Mouse (Mus musculus) kidney, embryonic 14.5 days (tissue): Measurements from ENCODE around the gene Rasl12. TPM values are rescaled to one million over a fixed set of nuclear protein-coding genes. Genes with fewer than 3 reads are reported as not detected.

Experiments used
- ATAC-seq: fragments of 200-750 bp; cut with Nextera tagmentation; 2 replicates; pipeline ENCODE4 v1.8.0; 2017; ENCODE audit warnings: moderate number of reproducible peaks, mild to moderate bottlenecking, moderate TSS enrichment, moderate library complexity; ENCODE audit not compliant: low FRiP score, low TSS enrichment
- H3K27ac ChIP-seq: fragments of 300-500 bp; sonication (generic); 2 replicates; pipeline ENCODE4 v1.5.1; 2014; ENCODE audit warnings: low read depth, mild to moderate bottlenecking, low read length, moderate library complexity, mixed read lengths
- H3K27me3 ChIP-seq: fragments of 300-500 bp; sonication (generic); 2 replicates; pipeline ENCODE4 v1.6.1; 2014; ENCODE audit warnings: mild to moderate bottlenecking, low read length; ENCODE audit not compliant: control insufficient read depth, insufficient read depth
- H3K36me3 ChIP-seq: fragments of 300-500 bp; sonication (generic); 2 replicates; pipeline ENCODE4 v1.6.1; 2014; ENCODE audit warnings: low read length, mixed read lengths; ENCODE audit not compliant: control insufficient read depth, insufficient read depth
- H3K4me1 ChIP-seq: fragments of 300-500 bp; sonication (generic); 2 replicates; pipeline ENCODE4 v1.6.1; 2014; ENCODE audit warnings: low read length, mixed read lengths; ENCODE audit not compliant: control insufficient read depth, insufficient read depth
- H3K4me2 ChIP-seq: fragments of 300-500 bp; sonication (generic); replicated peaks from 2 replicates; pipeline ENCODE4 v1.6.1; 2014; ENCODE audit warnings: low read depth, mild to moderate bottlenecking, low read length
- H3K4me3 ChIP-seq: fragments of 300-500 bp; sonication (generic); 2 replicates; pipeline ENCODE4 v1.5.1; 2014; ENCODE audit warnings: mild to moderate bottlenecking, low read length
- H3K9ac ChIP-seq: fragments of 300-500 bp; sonication (generic); 2 replicates; pipeline ENCODE4 v1.6.1; 2014; ENCODE audit warnings: low read depth, mild to moderate bottlenecking, low read length, moderate library complexity
- H3K9me3 ChIP-seq: fragments of 300-500 bp; sonication (generic); 2 replicates; pipeline ENCODE4 v1.6.1; 2016; ENCODE audit warnings: low read length; ENCODE audit not compliant: control insufficient read depth
- WGBS: fragments of 180-500 bp; shearing (Covaris S2); extraction: QIAGEN DNeasy Blood & Tissue Kit; methylation state at CpG from one replicate; pipeline ENCODE4 v1.1.7; 2014; 5-methylcytosine and 5-hydroxymethylcytosine counted together
- polyA plus RNA-seq: library from polyadenylated mRNA; unstranded; fragments of >200 nt; fragmentation: Nextera tagmentation; extraction: Ambion mirVana; gene quantifications from 2 replicates; pipeline ENCODE4 v1.2.1, GENCODE M21; 2014

Gene Rasl12
- polyA plus RNA-seq = 8.2 and 11.7 TPM in 2 replicates

DNA sequence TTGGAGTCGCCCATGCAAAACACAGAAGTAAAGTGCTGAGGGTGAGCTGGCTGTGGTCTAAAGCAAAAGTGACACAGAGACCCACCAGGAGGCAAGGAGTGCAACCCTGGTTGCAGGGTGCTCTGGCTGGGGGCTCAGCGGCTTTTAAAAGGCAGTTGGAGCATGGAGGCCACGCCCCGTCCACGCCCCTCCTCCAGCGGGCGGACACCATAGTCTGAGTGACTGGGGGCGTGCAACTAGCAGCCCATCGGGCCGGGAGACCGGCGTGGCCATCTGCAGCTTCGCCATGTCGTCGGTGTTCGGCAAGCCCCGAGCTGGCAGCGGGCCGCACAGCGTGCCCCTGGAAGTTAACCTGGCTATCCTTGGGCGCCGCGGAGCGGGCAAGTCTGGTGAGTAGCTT lies at the start of gene Rasl12:
Gene Rasl12, plus strand, starts transcription at position 228 of the 400 bp plus-strand sequence.
- under 1% methylated on average over 24 of the region's 24 CpGs for WGBS
- Histone ChIP-seq H3K4me1 (no peaks in the 10 kb centered on the region), H3K36me3 (no peaks in the 10 kb centered on the region), H3K27ac (no peak within 1 kb of the TSS), H3K9me3 (no peaks in the 10 kb centered on the region), H3K27me3 (no peaks in the 10 kb centered on the region), H3K4me3 (peak within 1 kb of the TSS; percentile 57), H3K4me2 (peak within 1 kb of the TSS; percentile 74), H3K9ac (peak within 1 kb of the TSS; percentile 59)
- ATAC-seq = peak; percentile 90

DNA sequence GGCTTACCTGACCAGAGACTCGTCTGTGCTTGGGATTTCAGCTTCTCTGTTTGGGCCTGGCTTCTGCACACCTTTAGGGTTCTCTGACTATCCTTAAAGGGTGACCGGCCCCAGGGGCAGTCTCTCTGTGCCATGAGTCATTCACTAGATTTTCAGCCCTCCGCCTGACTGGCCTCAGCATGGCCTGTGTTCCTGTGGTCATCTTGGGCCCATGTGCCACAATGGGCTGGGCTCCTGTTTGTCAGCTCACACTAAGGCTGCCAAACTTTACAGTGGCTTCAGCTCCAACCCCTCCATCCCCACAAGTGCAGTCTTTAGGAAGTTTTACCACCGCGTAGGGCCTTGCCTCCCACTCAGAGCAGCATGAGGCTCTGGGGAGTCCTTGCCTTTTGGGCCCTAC lies 45.1 kb upstream of the Rasl12 start:
- ATAC-seq = no peak
- 90% methylated on average over 5 of the region's 5 CpGs for WGBS
- peaks cover 2% of the 10 kb centered on the region; the same call in 1 of the 2 replicates for H3K4me1 ChIP-seq

DNA sequence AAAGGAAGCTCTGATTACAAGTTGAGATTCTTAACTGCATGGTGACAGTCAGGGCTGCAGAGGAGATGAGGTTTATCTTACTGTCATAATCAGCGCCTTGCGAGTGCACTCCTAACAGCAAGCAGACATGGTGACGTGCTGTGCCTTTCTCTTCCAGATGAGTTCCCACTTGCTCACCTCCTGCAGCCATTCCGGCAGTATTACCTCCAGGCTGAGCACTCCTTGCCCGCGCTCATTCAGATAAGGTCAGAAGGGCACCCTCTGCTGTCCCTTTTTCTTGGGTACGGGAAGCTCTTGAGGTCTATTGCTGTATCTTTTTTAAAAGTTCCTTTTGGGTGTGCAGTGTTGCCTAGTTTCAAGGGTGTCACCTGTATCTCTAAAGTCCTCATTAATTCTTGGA lies 41.7 kb upstream of the Rasl12 start:
- Histone ChIP-seq H3K4me1 (no peaks in the 10 kb centered on the region), H3K36me3 (peaks cover 62% of the 10 kb centered on the region), H3K4me3 (no peak overlapping the region), H3K27ac (no peak overlapping the region), H3K9me3 (no peaks in the 10 kb centered on the region), H3K9ac (no peak overlapping the region), H3K4me2 (no peak overlapping the region), H3K27me3 (no peaks in the 10 kb centered on the region)
- no peak for ATAC-seq
- WGBS = 91% methylated on average over 7 of the region's 7 CpGs

More for the DNA sequence above, 45.1 kb upstream of the Rasl12 start:
- peaks cover 29% of the 10 kb centered on the region for H3K36me3 ChIP-seq
- no peak overlapping the region for H3K9ac ChIP-seq
- H3K9me3 ChIP-seq = no peaks in the 10 kb centered on the region
- no peak overlapping the region for H3K27ac ChIP-seq
- H3K4me2 ChIP-seq = no peak overlapping the region
- H3K4me3 ChIP-seq = no peak overlapping the region
- H3K27me3 ChIP-seq = no peaks in the 10 kb centered on the region

DNA sequence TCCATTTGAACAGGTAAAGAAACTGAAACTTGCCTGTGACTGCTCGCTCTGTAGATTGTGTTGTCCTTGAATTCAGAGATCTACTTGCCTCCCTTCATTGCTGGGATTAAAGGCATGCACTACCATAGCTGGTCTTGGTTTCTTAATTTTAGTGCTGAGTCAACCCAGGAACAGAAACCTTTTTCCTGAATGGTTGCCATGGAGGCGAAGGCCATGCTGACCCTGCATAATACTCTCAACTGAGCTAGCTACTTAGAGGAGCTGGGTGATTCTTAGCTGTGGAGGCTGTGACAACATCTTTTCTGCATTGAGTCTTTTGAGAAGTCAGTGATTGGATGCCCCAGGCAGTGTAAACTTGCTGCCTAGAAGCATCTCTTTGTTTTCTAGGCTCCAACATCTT lies 41.3 kb upstream of the Rasl12 start:
- 89% methylated on average over 2 of the region's 2 CpGs for WGBS
- no peak for ATAC-seq
- peaks cover 62% of the 10 kb centered on the region for H3K36me3 ChIP-seq
- H3K4me3 ChIP-seq = no peak overlapping the region
- no peak overlapping the region for H3K9ac ChIP-seq
- H3K27me3 ChIP-seq = no peaks in the 10 kb centered on the region
- no peaks in the 10 kb centered on the region for H3K9me3 ChIP-seq
- no peaks in the 10 kb centered on the region for H3K4me1 ChIP-seq
- H3K27ac ChIP-seq = no peak overlapping the region
- no peak overlapping the region for H3K4me2 ChIP-seq

DNA sequence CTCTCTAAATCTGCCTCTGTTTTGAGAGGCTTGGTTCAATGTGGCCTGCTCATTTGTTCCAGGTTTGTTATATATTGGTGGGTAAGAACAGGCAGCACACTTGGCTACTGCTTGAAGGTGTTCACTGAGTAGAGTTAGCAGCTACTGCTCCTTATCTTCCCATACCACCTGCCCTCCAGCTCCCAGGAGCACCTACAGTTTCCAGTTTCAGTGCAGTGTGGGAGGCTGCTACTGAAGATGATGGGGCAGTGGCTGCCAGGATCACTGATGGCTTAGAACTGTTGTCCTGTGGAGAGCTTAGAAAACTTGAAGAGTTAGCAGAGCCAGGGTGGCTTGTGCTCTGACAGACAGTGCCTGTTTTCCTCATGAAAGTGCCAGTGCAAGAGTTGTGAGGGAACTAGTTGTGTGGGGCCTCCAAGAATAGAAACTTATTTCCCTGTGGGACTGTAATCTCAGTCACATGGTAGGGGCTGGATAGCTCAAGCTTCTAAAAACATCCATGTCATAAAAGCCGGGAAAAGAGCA lies 39.3 kb upstream of the Rasl12 start:
- no peak overlapping the region for H3K27ac ChIP-seq
- no peak overlapping the region for H3K4me2 ChIP-seq
- H3K27me3 ChIP-seq = no peaks in the 10 kb centered on the region
- 75% methylated on average over 1 of the region's 1 CpGs for WGBS
- no peak for ATAC-seq
- no peaks in the 10 kb centered on the region for H3K9me3 ChIP-seq
- no peak overlapping the region for H3K4me3 ChIP-seq
- H3K36me3 ChIP-seq = peaks cover 67% of the 10 kb centered on the region
- 0 out of 2 replicates have a peak, but pooled peaks cover 4% of the 10 kb centered on the region for H3K4me1 ChIP-seq
- H3K9ac ChIP-seq = no peak overlapping the region

DNA sequence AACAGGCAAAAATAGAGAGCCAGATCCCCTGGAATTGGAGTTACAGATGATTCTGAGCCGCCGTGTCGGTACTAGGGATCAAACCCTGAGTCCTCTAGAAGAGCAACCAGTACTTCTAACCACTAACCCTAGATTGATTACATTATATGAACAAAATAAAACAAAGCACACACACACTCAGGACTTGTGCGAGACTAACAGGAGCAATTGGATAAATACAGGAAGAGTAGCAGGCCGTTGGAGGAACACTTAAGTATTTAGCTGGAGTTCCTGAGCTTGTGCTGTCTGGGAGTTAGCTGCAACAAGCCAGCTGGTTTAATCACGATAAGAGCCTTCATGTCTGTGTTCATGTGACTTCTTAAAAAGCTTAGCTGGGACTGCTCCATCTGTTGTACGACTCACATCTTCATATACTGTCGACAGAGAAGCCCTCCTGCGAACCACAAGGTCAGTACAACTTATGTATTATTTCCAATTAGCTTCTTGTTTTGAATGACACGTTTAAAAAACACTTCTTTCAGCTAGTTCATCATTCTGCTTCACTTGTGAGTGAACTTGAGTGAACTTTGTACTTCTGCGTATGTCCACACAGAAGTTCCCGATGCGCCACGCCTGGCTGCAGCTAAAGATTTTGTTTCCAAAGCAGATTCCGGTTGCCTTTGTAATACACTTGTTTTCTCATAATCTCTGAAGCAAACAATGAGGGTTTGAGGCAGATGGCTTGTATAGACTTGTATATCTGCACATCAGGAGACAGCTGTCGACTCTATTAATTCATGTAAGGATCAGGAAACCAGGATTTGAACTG lies 37.5 kb upstream of the Rasl12 start, which contains the start of gene Ubap1l:
Gene Ubap1l, plus strand, starts transcription at position 401 of the 808 bp plus-strand sequence.
- no peak for ATAC-seq
- 0 out of 2 replicates have a peak, but pooled peaks cover 4% of the 10 kb centered on the region for H3K4me1 ChIP-seq
- 90% methylated on average over 16 of the region's 16 CpGs for WGBS
- no peak within 1 kb of the TSS for H3K4me3 ChIP-seq
- no peaks in the 10 kb centered on the region for H3K9me3 ChIP-seq
- no peaks in the 10 kb centered on the region for H3K27me3 ChIP-seq
- H3K36me3 ChIP-seq = peaks cover 64% of the 10 kb centered on the region
- no peak within 1 kb of the TSS for H3K4me2 ChIP-seq
- no peak within 1 kb of the TSS for H3K27ac ChIP-seq
- H3K9ac ChIP-seq = no peak within 1 kb of the TSS

DNA sequence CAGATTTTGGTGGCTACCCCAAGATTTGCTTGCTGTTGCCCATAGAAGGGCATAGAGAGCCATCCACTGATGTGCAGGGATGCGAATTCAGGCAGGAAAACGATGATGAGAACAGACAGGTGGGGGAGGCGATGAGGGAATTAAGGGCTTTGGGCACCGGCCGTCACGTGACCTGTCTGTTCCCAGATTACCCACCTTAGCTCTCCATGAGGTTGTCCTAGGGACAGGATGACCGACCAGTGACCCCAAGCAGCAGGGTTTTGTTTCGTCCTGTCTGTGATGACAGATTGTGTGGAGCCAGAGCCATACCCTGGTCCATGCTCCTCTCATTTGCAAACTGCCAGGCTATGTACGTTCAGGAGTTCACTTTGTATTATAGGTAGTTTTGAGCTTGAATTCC lies 34.6 kb upstream of the Rasl12 start:
- Histone ChIP-seq H3K4me1 (0 out of 2 replicates have a peak, but pooled peaks cover 4% of the 10 kb centered on the region), H3K4me2 (no peak overlapping the region), H3K27ac (no peak overlapping the region), H3K9me3 (no peaks in the 10 kb centered on the region), H3K27me3 (no peaks in the 10 kb centered on the region), H3K9ac (no peak overlapping the region), H3K36me3 (peaks cover 40% of the 10 kb centered on the region), H3K4me3 (no peak overlapping the region)
- WGBS = 32% methylated on average over 9 of the region's 9 CpGs
- 0 out of 2 replicates have a peak, but pooled peaks have one; percentile 43 for ATAC-seq

DNA sequence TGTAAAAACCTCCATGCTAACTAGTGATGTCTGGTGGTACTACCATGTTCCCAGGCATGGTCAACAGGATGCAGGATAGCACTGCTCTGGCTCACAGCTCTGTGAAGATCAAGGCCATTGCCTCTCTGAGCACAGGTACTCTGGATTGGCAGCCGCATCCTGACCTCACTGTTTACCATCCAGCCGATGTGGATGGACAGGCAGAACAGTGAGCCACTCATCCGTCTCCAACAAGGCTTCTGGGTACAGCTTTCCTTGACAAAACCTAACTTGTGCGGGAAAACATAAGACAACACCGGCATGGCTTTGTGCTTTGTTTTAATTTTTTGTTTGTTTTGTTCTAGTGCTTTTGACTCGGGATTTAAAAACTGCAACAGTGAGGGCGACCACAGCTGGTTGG lies 32.6 kb upstream of the Rasl12 start:
- no peak overlapping the region for H3K27ac ChIP-seq
- H3K4me3 ChIP-seq = no peak overlapping the region
- H3K9ac ChIP-seq = no peak overlapping the region
- H3K4me2 ChIP-seq = no peak overlapping the region
- no peaks in the 10 kb centered on the region for H3K27me3 ChIP-seq
- H3K36me3 ChIP-seq = peaks cover 19% of the 10 kb centered on the region; the same call in 1 of the 2 replicates
- H3K9me3 ChIP-seq = no peaks in the 10 kb centered on the region
- H3K4me1 ChIP-seq = 0 out of 2 replicates have a peak, but pooled peaks cover 4% of the 10 kb centered on the region
- 87% methylated on average over 7 of the region's 7 CpGs for WGBS
- no peak for ATAC-seq

DNA sequence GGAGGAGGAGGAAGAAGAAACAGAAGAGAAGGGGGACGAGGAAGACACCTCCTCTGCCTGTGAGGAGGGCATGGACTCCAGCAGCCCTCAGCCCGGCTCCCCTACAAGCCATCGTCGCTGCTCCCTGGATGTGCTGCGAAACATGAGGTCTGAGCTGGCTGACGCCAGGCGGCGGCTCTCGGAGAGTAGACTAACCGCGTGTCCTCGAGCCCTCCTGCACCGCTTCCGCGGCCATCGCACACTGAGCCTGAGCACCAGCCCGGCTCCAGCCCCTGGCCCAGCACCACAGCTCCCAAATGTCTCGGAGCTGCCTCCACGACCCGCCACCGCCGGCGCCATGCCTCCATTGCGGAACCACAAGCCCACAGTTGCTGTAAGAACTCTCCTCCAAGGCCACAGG lies 26.6 kb upstream of the Rasl12 start:
- no peak for ATAC-seq
- Histone ChIP-seq H3K9ac (no peak overlapping the region), H3K4me2 (no peak overlapping the region), H3K27ac (no peak overlapping the region), H3K36me3 (no peaks in the 10 kb centered on the region), H3K9me3 (no peaks in the 10 kb centered on the region), H3K27me3 (no peaks in the 10 kb centered on the region), H3K4me3 (no peak overlapping the region), H3K4me1 (no peaks in the 10 kb centered on the region)
- WGBS = 82% methylated on average over 24 of the region's 24 CpGs
